Mouse (Mus musculus): ENCODE measurements at regions not wholly inside any gene's neighbourhood (a gene's known extent, or its start where the extent isn't known, plus 50 kb on each side); places are given as distances from the start of the nearest gene placed in this dataset.

- no peaks in the 10 kb centered on the region for H3K27me3 ChIP-seq (ENCODE audit: insufficient read depth, low read length)
- no peak for DNase-seq
- 58% methylated on average over 16 of the region's 16 CpGs for WGBS
- no peak overlapping the region for H3K4me2 ChIP-seq (ENCODE audit: low read depth)
- H3K4me3 ChIP-seq (ENCODE audit: low read depth, low read length), result no peak overlapping the region
- H3K36me3 ChIP-seq (ENCODE audit: insufficient read depth), result no peaks in the 10 kb centered on the region
- H3K9ac ChIP-seq, result no peak overlapping the region
- no peaks in the 10 kb centered on the region for H3K9me3 ChIP-seq (ENCODE audit: low read length)
- H3K4me1 ChIP-seq (ENCODE audit: insufficient read depth), result peaks cover 12% of the 10 kb centered on the region
- ATAC-seq, result no peak
- no peak overlapping the region for H3K27ac ChIP-seq (ENCODE audit: low read depth, low read length)
- peak; percentile 35; the same call in 1 of the 2 replicates for TF ChIP-seq CTCF (IDR thresholded peaks at IDR 0.05; ENCODE audit: low read depth)
Measured at GRCm38 (mm10) chr11:114194055-114194706, 127.3 kb upstream of the Sdk2 start.

- ATAC-seq, result peak; percentile 10; the same call in 1 of the 2 replicates
- WGBS, result 76% methylated on average over 7 of the region's 7 CpGs
- H3K9me3 ChIP-seq (ENCODE audit: low read length), result no peaks in the 10 kb centered on the region
- no peak overlapping the region for H3K9ac ChIP-seq
- H3K36me3 ChIP-seq (ENCODE audit: insufficient read depth), result no peaks in the 10 kb centered on the region
- no peak for TF ChIP-seq CTCF (IDR thresholded peaks at IDR 0.05; ENCODE audit: low read depth)
- 0 out of 2 replicates have a peak overlapping the region, but pooled peaks have one; percentile 50 for H3K27ac ChIP-seq (ENCODE audit: low read depth, low read length)
- no peak for DNase-seq
- H3K27me3 ChIP-seq (ENCODE audit: insufficient read depth, low read length), result no peaks in the 10 kb centered on the region
- H3K4me1 ChIP-seq (ENCODE audit: insufficient read depth), result peaks cover 1% of the 10 kb centered on the region
- no peak overlapping the region for H3K4me2 ChIP-seq (ENCODE audit: low read depth)
- H3K4me3 ChIP-seq (ENCODE audit: low read depth, low read length), result no peak overlapping the region
Measured at GRCm38 (mm10) chr11:114193018-114193417, 126.2 kb upstream of the Sdk2 start.

DNA sequence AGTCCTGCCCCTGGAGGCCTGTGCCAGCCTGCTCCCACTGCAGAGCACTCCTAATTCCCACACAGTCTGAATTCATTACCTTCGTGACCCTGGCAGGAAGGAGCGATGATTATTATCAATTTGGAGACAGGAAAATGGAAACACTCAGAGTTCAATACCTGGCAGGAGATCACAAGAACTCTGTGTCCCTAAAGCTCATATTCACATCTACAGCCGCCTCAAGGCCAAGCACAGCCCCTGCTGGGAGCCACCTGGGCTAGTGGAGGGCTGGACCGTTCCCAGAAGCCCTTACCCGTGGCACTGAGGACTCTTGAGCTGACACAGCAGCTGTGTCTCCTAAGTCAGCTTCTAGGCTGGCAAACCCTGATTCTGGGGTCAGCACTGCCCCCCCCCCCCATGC, 124.8 kb upstream of the Sdk2 start:
- H3K9ac ChIP-seq, result no peak overlapping the region
- H3K27me3 ChIP-seq (ENCODE audit: insufficient read depth, low read length), result no peaks in the 10 kb centered on the region
- H3K27ac ChIP-seq (ENCODE audit: low read depth, low read length), result no peak overlapping the region
- H3K4me1 ChIP-seq (ENCODE audit: insufficient read depth), result no peaks in the 10 kb centered on the region
- H3K36me3 ChIP-seq (ENCODE audit: insufficient read depth), result no peaks in the 10 kb centered on the region
- H3K9me3 ChIP-seq (ENCODE audit: low read length), result no peaks in the 10 kb centered on the region
- no peak overlapping the region for H3K4me2 ChIP-seq (ENCODE audit: low read depth)
- no peak for TF ChIP-seq CTCF (IDR thresholded peaks at IDR 0.05; ENCODE audit: low read depth)
- WGBS, result 40% methylated on average over 5 of the region's 5 CpGs
- ATAC-seq, result no peak
- H3K4me3 ChIP-seq (ENCODE audit: low read depth, low read length), result no peak overlapping the region
- no peak for DNase-seq

GRCm38 (mm10) chr11:114184970-114185882, 118.4 kb upstream of the Sdk2 start:
- DNase-seq (peak; percentile 54), ATAC-seq (peak; percentile 61; the same call in 1 of the 2 replicates)
- H3K27ac ChIP-seq (ENCODE audit: low read depth, low read length), result no peak overlapping the region
- no peak overlapping the region for H3K4me3 ChIP-seq (ENCODE audit: low read depth, low read length)
- 38% methylated on average over 18 of the region's 18 CpGs for WGBS
- H3K9ac ChIP-seq, result no peak overlapping the region
- H3K36me3 ChIP-seq (ENCODE audit: insufficient read depth), result no peaks in the 10 kb centered on the region
- H3K4me1 ChIP-seq (ENCODE audit: insufficient read depth), result no peaks in the 10 kb centered on the region
- no peaks in the 10 kb centered on the region for H3K27me3 ChIP-seq (ENCODE audit: insufficient read depth, low read length)
- no peaks in the 10 kb centered on the region for H3K9me3 ChIP-seq (ENCODE audit: low read length)
- H3K4me2 ChIP-seq (ENCODE audit: low read depth), result no peak overlapping the region
- peak; percentile 43 for TF ChIP-seq CTCF (IDR thresholded peaks at IDR 0.05; ENCODE audit: low read depth)

DNA sequence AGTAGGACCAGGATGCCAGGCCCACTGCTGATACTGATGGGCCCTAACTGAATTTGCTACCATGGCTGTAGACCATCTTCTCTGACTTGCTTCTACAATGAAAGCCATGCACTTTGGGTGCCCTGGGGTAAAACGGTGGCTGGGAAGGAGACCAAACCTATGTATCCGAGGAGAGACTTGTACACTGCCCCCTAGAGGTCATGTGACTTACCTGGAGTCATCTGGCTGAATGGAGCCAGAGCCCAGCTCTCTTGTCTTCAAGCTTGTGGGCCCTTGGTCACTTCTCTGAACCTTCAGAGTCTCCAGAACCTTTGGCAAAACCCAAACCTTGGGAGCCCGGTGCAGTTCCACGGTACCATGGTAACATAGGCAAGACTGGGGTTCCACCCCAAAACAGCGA, 117.6 kb upstream of the Sdk2 start:
- no peaks in the 10 kb centered on the region for H3K36me3 ChIP-seq (ENCODE audit: insufficient read depth)
- 78% methylated on average over 5 of the region's 5 CpGs for WGBS
- no peak for DNase-seq
- H3K4me2 ChIP-seq (ENCODE audit: low read depth), result no peak overlapping the region
- no peaks in the 10 kb centered on the region for H3K9me3 ChIP-seq (ENCODE audit: low read length)
- no peak for ATAC-seq
- TF ChIP-seq CTCF (IDR thresholded peaks at IDR 0.05; ENCODE audit: low read depth), result peak; percentile 13; the same call in 1 of the 2 replicates
- no peak overlapping the region for H3K4me3 ChIP-seq (ENCODE audit: low read depth, low read length)
- H3K27ac ChIP-seq (ENCODE audit: low read depth, low read length), result no peak overlapping the region
- H3K27me3 ChIP-seq (ENCODE audit: insufficient read depth, low read length), result no peaks in the 10 kb centered on the region
- H3K9ac ChIP-seq, result no peak overlapping the region
- H3K4me1 ChIP-seq (ENCODE audit: insufficient read depth), result no peaks in the 10 kb centered on the region

GRCm38 (mm10) chr11:114183231-114183630, 116.4 kb upstream of the Sdk2 start:
- Histone ChIP-seq H3K27me3 (ENCODE audit: insufficient read depth, low read length) (no peaks in the 10 kb centered on the region), H3K4me2 (ENCODE audit: low read depth) (no peak overlapping the region), H3K27ac (ENCODE audit: low read depth, low read length) (no peak overlapping the region), H3K36me3 (ENCODE audit: insufficient read depth) (no peaks in the 10 kb centered on the region), H3K9me3 (ENCODE audit: low read length) (no peaks in the 10 kb centered on the region), H3K9ac (no peak overlapping the region), H3K4me1 (ENCODE audit: insufficient read depth) (no peaks in the 10 kb centered on the region), H3K4me3 (ENCODE audit: low read depth, low read length) (no peak overlapping the region)
- 60% methylated on average over 10 of the region's 10 CpGs for WGBS
- no peak for TF ChIP-seq CTCF (IDR thresholded peaks at IDR 0.05; ENCODE audit: low read depth)
- DNase-seq (no peak), ATAC-seq (no peak)
